Mouse (Mus musculus): ENCODE results near the gene Srsf9.

Gene Srsf9

DNA sequence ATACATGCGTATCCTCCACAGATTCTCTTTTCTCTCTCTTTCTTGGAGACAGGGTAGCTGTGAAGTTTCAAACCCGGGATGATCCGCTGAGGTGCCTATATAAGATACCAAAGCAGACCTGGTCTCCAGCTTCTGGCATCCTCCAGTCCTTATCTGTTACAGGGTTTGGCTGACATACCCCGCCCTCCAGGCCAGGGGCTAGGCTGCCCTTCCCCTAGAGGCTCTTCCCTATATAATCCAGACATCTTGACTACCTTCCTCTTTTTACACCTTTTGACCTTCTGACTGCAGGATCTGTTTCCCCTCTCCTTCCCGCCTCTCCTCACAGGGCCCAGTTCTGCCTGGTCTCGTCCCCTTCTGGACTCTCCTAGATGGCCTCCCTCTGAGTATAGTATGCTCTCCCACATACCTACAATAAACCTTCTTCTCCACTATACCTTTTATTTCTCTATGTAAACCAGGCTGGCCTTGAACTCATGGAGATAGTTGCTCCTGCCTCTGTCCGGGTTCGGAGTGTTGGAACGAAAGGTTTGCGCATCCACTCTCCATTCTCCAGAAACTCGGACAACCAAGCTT lies 633 bp upstream of the Srsf9 start:
- DNase-seq = peak in 1 of 2 experiments; percentile 29

DNA sequence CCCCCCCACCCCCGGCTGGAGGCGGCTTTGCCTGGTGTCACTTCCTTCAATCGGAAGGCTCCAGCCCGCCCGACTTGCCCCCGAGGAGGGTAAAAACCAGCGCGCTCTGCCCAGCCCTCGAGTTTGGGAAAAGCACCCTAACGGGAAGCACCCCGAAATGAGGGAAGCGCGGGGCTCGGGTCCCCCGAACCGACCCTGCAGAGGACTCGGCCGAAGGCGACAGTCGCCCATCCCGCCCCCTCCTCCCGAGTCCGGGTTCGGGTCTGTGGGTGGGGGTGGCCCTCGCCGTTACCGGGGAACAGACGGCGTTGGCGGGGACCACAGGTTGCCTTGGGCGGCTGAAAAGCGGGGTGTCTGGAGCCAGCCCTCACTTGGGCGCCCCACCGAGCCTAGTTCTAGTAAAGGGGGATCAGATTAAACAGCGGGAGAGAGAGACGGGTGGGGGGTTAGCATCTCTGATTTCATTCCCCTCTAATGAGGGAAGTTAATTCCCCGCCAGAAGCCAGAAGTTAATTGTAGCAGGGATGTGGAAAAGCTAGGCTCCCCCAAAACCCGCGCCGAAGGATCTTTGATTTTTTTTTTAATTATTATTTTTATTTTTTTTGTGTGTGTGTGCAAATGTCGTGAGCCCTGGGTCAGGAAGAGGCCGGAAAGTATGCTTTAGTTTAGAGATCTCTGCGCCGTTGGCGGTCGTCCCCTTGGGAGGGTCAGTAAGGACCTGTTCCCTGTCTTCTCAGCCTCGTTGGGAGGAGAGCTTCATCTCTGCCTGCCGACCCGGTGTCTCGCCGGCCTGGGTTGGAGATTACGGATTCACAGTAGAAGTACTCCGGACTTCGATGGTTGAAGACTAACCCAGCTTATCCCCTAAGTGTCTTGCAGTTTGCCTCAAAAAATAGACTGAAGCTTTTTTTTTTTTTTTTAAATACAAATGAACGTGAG lies 902 bp downstream of the Srsf9 start:
- DNase-seq = peak; percentile 47 to 60

- no peak for DNase-seq
Measured at GRCm38 (mm10) chr5:115330955-115331354, 4.0 kb downstream of the Srsf9 start.

DNA sequence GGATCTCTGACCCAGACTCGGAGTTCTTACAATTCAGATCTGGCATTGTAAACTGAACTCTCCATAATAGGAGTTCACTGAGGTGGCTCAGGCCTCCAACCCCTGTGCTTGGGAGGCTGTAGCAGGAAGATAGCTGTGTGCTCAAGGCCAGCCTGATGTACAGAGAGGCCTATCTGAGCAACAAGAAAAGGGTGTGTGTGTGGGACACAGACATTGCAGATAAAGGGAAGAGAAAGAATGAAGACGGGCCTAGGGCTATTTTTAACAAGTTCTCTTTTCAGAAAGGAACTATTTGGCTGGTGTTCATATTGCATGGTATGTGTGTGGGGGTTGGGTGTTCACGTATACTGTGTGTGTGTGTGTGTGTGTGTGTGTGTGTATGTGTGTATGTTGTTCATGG lies 6.6 kb downstream of the Srsf9 start:
- DNase-seq = no peak

DNA sequence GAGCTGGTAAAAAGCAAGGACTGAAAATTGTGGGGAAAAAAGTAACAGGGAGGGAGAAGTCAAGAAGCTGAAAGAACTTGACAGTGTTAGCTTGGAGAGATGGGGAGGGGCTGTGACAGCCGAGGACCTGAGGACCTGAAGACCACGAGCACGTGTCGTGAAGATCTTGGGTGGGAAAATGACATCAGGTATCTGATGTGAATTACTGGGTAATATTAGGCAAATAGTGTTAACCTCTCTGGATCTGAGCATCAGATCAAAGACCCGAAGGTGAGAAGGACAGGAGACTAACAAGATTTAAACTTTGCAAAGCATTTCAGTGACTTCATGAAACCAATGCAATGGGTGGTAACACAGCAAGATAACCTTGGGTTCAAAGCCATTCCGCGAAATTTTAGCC lies 13.0 kb downstream of the Srsf9 start:
- DNase-seq = no peak

- peak; percentile 96 for DNase-seq
Measured at GRCm38 (mm10) chr5:115340577-115341313, 13.8 kb downstream of the Srsf9 start, which contains the start of the genes Gatc and Triap1. Gene Gatc, minus strand, starts transcription at chr5:115341178. Gene Triap1, plus strand, starts transcription at chr5:115341225.

DNA sequence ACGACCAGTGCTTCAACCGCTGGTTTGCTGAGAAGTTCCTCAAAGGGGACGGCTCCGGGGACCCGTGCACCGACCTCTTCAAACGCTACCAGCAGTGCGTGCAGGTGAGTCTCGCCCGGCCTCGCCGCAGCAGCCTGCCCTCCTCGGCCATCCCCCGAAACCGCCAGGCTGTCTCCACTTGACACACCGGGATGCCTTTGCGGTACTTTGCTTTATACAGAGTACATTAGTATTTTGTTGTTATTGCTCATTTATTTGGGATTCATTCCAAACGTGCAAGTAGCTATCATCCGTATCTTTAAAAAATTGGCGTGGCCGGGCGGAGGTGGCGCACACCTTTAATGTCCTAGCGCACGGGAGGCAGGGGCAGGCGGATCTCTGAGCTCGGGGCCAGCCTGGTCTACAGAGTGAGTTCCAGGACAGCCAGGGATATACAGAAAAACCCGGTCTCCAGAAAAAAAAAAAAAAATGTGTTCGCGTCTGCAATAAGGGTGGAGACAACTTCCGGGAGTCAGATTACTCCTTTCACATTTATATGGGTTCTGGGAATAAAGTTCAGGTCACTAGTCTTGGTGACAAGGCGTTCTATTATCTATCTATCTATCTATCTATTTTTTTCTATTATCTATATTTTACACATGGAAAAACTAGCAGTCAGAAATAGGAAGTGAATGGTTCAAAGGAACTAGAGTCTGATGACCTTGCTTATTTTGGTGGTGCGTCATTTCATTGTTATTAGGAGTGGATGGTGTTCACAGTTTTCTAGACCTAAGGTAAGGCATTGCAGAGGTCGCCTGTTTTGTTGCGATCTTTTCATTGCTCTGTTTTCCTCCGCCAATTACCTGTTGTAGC lies 14.6 kb downstream of the Srsf9 start:
- no peak for DNase-seq

- DNase-seq = peak; percentile 83 to 89
Measured at GRCm38 (mm10) chr5:115347564-115347963, 20.6 kb downstream of the Srsf9 start.

GRCm38 (mm10) chr5:115348546-115349224 lies 21.7 kb downstream of the Srsf9 start, which contains the start of gene Cox6a1:
Gene Cox6a1, minus strand, starts transcription at chr5:115348981.
- DNase-seq = peak; percentile 99

DNA sequence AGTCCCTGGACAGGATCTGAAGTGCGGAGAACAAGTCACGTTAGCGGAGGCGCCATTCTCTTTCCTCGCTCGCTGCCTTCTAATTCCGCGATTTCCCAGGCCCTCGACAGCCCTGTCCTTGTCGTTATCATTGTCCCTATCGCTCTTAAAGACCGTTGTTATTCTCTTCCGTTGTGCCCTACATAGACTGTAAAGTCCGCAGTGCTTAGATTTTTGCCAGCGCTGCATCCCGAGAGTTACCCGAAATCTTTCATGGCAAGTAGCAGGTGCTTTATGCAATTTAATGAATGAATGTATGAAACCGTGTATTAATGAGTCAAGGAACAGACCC lies 22.2 kb downstream of the Srsf9 start:
- DNase-seq = no peak

GRCm38 (mm10) chr5:115351348-115351747 lies 24.4 kb downstream of the Srsf9 start:
- no peak for DNase-seq

GRCm38 (mm10) chr5:115355070-115355469 lies 28.1 kb downstream of the Srsf9 start:
- no peak for DNase-seq

- peak; percentile 91 to 95 for DNase-seq
Measured at GRCm38 (mm10) chr5:115358872-115359271, 31.9 kb downstream of the Srsf9 start.

GRCm38 (mm10) chr5:115359438-115359837 lies 32.5 kb downstream of the Srsf9 start:
- no peak for DNase-seq

DNA sequence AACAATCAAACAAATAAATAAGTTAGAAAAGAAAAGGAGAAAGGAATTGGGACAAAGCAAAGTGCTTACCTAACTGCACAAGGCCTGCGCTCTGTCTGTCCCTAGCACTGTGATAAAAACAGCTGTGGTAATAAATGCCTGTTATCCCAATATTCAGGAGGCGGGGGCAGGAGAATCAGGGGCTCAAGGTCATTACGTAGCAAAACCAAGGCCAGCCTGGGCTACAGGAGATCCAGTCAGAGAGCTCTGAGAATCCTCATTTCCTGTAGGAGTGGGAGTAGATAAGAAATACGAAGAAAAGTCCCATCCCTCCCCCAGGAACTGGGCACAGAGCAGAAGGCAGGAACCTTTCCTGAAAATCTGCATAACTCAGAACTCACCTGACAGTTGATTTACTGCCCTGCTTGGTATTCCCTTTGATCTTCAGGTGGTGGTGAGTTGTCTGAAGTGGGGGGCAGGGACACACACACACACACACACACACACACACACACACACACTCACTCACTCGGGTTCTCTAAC lies 32.9 kb downstream of the Srsf9 start:
- no peak for DNase-seq

- DNase-seq = no peak
Measured at GRCm38 (mm10) chr5:115362216-115362615, 35.2 kb downstream of the Srsf9 start.

DNA sequence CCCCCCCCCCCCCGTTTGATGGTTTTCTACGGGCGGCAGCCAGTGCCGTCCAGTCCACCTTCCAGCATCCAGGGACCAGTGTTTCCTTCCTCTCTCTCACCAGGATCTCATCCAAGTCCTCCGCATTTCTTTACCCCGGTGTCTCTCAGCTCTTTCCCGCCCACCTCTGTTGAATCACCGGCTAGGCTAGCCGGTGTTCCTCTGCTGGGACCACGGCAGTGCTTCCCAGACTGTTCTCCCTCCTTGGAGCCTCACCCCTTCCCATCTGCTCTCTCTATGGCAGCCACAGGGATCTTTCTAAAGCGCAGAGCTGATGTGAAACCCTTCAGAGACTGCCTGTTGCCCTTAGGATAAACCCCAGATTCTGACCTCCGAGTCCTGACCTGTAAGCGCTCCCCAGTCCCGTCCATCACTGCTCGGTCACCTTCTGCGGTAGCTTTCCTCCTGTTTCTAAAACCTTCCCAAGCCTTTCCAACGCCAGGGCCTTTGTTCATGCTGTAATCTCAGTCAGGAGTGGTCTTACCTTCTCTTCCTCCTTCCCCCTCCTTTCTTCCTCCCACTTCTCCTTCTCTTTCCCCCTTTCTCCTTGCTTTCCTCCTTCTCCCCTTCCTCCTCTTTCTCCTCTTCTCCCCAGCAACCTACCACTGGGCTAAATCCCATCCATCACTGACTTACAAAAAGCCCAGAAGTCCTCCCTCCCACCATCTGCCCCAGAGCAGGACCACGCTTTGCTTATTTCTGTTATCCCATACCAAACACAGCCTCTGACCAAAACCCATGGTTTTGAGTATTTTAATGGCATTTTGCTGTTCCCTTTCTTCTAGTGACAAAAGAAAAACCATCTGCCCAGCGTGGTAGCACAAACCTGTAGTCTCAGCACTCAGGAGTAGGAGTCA lies 36.1 kb downstream of the Srsf9 start:
- DNase-seq = no peak

GRCm38 (mm10) chr5:115364782-115365181 lies 37.8 kb downstream of the Srsf9 start:
- no peak for DNase-seq

DNA sequence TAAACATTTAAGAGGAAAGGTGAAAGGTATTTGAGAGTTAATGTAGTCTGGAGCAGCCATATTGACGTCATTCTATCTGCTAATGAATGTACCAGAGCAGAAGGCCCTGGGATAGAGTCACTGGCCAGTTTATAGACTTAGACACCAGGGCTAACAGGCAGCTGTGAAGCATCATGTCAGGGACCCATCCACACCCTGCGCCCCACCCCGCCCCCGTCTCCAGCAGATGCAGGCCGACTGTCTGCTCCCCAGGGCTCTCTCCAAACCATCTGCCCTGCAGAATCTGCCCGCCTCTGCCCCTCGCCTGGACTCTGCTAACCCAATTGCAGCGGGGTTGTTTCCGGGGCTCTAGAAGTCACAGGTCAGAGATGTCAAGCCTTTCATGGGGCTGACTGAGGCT lies 44.8 kb downstream of the Srsf9 start:
- no peak for DNase-seq

DNA sequence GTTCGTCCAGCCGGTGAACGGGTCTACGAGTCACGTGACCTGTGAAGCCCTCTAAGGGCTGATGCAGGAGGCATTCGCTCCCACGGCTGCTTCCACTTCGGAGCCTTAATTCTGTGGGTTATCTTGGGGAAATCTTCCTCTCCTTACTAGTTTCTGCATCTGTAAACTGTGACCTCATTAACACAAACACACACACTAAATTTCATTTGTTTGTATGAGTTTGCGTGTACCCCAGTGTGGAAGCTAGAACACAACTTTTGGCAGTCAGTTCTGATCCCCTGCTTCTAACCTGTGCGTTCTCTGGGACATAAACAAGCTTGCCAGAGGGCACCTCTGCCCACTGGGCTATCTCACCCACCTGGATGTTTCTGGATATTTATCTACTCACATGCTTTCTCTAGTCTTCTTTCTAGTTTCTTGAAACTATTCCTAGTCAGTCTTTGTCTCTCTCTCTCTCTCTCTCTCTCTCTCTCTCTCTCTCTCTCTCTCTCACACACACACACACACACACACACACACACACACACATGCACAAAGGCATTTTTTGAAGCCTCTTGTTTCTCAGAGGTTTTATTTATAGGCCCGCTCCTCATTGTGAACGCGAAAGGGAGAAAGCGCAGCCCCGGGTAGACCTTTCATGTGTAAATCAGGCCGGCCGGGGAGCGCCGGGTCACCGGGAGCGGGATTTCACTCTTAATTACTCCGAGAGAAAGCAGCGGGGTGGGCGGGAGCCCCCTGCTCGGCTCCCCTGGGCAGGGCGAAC lies 46.6 kb downstream of the Srsf9 start:
- no peak for DNase-seq
